Mouse (Mus musculus) ES-E14 (cell line): Measurements from ENCODE around the gene Aldh16a1. TPM values are rescaled to one million over a fixed set of nuclear protein-coding genes. Genes with fewer than 3 reads are reported as not detected.
A peak's percentile ranks its signal among the peaks of the same experiment; 100 is the strongest.

Source experiments
- DNase-seq: peaks from one replicate; pipeline ENCODE4 v3.0.0-alpha.2; 2013; ENCODE audit warnings: low read depth, low spot score
- H3K27ac ChIP-seq: 2 replicates; pipeline ENCODE4 v1.5.1; 2012; ENCODE audit warnings: low read depth, mild to moderate bottlenecking, low read length, moderate library complexity, mixed read lengths; ENCODE audit not compliant: poor library complexity, insufficient read depth, severe bottlenecking
- H3K36me3 ChIP-seq: 2 replicates; pipeline ENCODE4 v1.6.1; 2012; ENCODE audit warnings: mild to moderate bottlenecking, low read length, moderate library complexity, mixed read lengths; ENCODE audit not compliant: control insufficient read depth, poor library complexity, insufficient read depth, severe bottlenecking
- H3K4me1 ChIP-seq, 2 experiments: fragments of 150-350 bp in 1 of 2; sonication (generic) in 1 of 2; 2 replicates each; pipeline ENCODE4 v1.6.1; 2012; ENCODE audit warnings: low read length in 2 of 2, mild to moderate bottlenecking in 1 of 2, mixed read lengths in 1 of 2; ENCODE audit not compliant: control insufficient read depth in 2 of 2, insufficient read depth in 2 of 2, poor library complexity in 1 of 2
- H3K4me3 ChIP-seq, 2 experiments: fragments of 150-350 bp in 1 of 2; sonication (generic) in 1 of 2; 2 replicates each; pipeline ENCODE4 v1.5.1; 2012; ENCODE audit warnings: low read length in 2 of 2, low read depth in 1 of 2, mild to moderate bottlenecking in 1 of 2, mixed read lengths in 1 of 2; ENCODE audit not compliant: insufficient read depth in 1 of 2, poor library complexity in 1 of 2, severe bottlenecking in 1 of 2
- H3K9ac ChIP-seq: 2 replicates; pipeline ENCODE4 v1.6.1; 2012; ENCODE audit warnings: low read depth, mild to moderate bottlenecking, low read length, mixed read lengths; ENCODE audit not compliant: poor library complexity, insufficient read depth, severe bottlenecking
- H3K9me3 ChIP-seq: fragments of 150-350 bp; sonication (generic); 2 replicates; pipeline ENCODE4 v1.6.1; 2012; ENCODE audit warnings: low read depth, mild to moderate bottlenecking, low read length; ENCODE audit not compliant: control insufficient read depth, insufficient read depth
- CHD2 ChIP-seq: IDR thresholded peaks from 2 replicates; pipeline ENCODE4 v1.6.1; 2014; ENCODE audit warnings: mild to moderate bottlenecking, low read depth, low read length, inconsistent platforms
- HCFC1 ChIP-seq: IDR thresholded peaks from 2 replicates; pipeline ENCODE4 v1.6.1; 2012; ENCODE audit warnings: low read length, inconsistent platforms, borderline replicate concordance; ENCODE audit not compliant: insufficient read depth
- MAFK ChIP-seq: IDR thresholded peaks from 2 replicates; pipeline ENCODE4 v1.6.1; 2014; ENCODE audit warnings: mild to moderate bottlenecking, low read depth, low read length, inconsistent platforms; ENCODE audit not compliant: insufficient read depth
- ZC3H11A ChIP-seq: IDR thresholded peaks from 2 replicates; pipeline ENCODE4 v1.6.1; 2012; ENCODE audit warnings: low read depth, mild to moderate bottlenecking, inconsistent platforms, low read length, borderline replicate concordance
- ZNF384 ChIP-seq: IDR thresholded peaks from 2 replicates; pipeline ENCODE4 v1.6.1; 2012; ENCODE audit warnings: low read depth, low read length, inconsistent platforms
- in situ Hi-C, 2 experiments: fragments of 600-800 bp; cut with MboI; formaldehyde crosslinking; loops; one replicate each; pipeline ENCODE4 v1.15.1; 2025; ENCODE audit warnings: low sequenced_read_pairs in 2 of 2, inconsistent platforms in 1 of 2; ENCODE audit not compliant: unreplicated experiment in 2 of 2
- total RNA-seq: library from RNA; depleted of rRNA; stranded (reverse); fragments of 300-350 nt; gene quantifications from 2 replicates; pipeline ENCODE4 v1.2.3, GENCODE M21; 2012

Aldh16a1 gene
- total RNA-seq, 1 experiment: 108 TPM

DNA sequence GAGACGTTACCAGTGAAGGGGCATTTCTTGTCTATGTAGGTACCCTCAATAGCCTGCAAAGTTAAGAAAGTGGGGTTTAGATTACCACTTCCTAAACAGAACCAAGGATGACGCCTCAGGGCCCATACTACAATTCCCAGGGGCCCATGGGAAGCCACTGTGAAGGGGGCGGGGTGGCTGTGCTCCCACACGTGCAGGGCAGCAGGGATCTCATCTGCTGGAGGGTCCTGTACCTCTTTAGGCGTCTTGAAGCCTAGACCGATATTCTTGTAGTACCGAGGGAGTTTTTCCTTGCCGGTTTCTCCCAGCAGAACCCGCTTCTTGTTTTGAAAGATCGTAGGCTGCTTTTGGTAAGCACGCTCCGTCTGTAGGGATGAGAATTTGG lies 31.2 kb downstream of the Aldh16a1 start:
- H3K27ac ChIP-seq: peak overlapping the region; percentile 95; the same call in 1 of the 2 replicates
- in situ Hi-C loops: no loop called here
- peaks cover 69% of the 10 kb centered on the region for H3K36me3 ChIP-seq
- H3K9me3 ChIP-seq: no peaks in the 10 kb centered on the region
- peak overlapping the region; percentile 93 to 98 for H3K4me3 ChIP-seq
- peaks cover 0 to 17% of the 10 kb centered on the region in 2 experiments; a peak in 2 of 4 replicates for H3K4me1 ChIP-seq
- peak; percentile 73; the same call in 1 of the 2 replicates for TF ChIP-seq HCFC1
- TF ChIP-seq MAFK: no peak
- no peak for DNase-seq
- H3K9ac ChIP-seq: peak overlapping the region; percentile 99

- in situ Hi-C loops: no loop called here
- Histone ChIP-seq H3K9me3 (no peaks in the 10 kb centered on the region), H3K4me1 (peaks cover 0 to 17% of the 10 kb centered on the region in 2 experiments; a peak in 2 of 4 replicates), H3K4me3 (peak overlapping the region; percentile 93 to 98), H3K27ac (peak overlapping the region; percentile 6), H3K9ac (peak overlapping the region; percentile 99), H3K36me3 (peaks cover 65% of the 10 kb centered on the region)
- TF ChIP-seq ZC3H11A: no peak
- no peak for TF ChIP-seq MAFK
- TF ChIP-seq HCFC1: no peak
- no peak for TF ChIP-seq ZNF384
- TF ChIP-seq CHD2: no peak
- no peak for DNase-seq
These were observed 31.7 kb downstream of the Aldh16a1 start for GRCm38 (mm10) chr7:45122561-45123185.

DNA sequence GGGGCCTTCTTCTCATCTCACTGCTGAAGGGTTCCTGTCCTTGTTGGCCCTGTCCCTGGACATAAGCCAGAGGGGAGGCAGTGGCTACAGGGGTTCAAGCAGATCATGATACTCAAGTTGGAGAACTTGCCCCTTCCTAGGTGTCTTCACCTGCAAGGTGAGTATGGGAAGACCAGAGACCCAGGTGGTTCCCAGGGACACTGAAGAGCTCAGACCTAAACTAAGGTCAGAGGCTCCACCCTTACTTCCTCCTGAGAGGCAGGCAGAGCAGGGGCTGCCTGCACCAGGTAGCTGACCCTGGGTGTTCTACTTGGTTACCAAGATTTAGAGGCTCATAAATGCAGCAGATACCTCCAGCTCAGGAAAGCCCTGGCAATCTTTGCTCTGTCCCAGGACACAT lies 32.4 kb downstream of the Aldh16a1 start:
- Histone ChIP-seq H3K27ac (peak overlapping the region; percentile 25; the same call in 1 of the 2 replicates), H3K4me3 (peak overlapping the region in 1 of 2 experiments; percentile 98; a peak in 2 of 4 replicates), H3K9me3 (no peaks in the 10 kb centered on the region), H3K36me3 (peaks cover 60% of the 10 kb centered on the region), H3K9ac (peak overlapping the region; percentile 99; the same call in 1 of the 2 replicates), H3K4me1 (peaks cover 0 to 19% of the 10 kb centered on the region in 2 experiments; a peak in 2 of 4 replicates)
- TF ChIP-seq CHD2 (no peak), MAFK (no peak), ZNF384 (no peak), ZC3H11A (no peak), HCFC1 (no peak)
- in situ Hi-C loops: no loop called here
- no peak for DNase-seq

GRCm38 (mm10) chr7:45121404-45121803 lies 33.0 kb downstream of the Aldh16a1 start:
- Histone ChIP-seq H3K36me3 (peaks cover 54% of the 10 kb centered on the region), H3K27ac (peak overlapping the region; percentile 25; the same call in 1 of the 2 replicates)

More at GRCm38 (mm10) chr7:45121404-45121803, 33.0 kb downstream of the Aldh16a1 start:
- Histone ChIP-seq H3K9ac (peak overlapping the region; percentile 99; the same call in 1 of the 2 replicates), H3K9me3 (no peaks in the 10 kb centered on the region), H3K4me1 (peaks cover 0 to 19% of the 10 kb centered on the region in 2 experiments; a peak in 2 of 4 replicates), H3K4me3 (peak overlapping the region in 1 of 2 experiments; percentile 98; a peak in 1 of 4 replicates)
- TF ChIP-seq MAFK (no peak), CHD2 (no peak), HCFC1 (no peak), ZC3H11A (no peak), ZNF384 (no peak)
- in situ Hi-C loops: no loop called here
- no peak for DNase-seq
